Mouse (Mus musculus): ENCODE data around the gene Aldh1l1. TPM values are rescaled to one million over a fixed set of nuclear protein-coding genes. Genes with fewer than 3 reads are reported as not detected.

The Aldh1l1 gene
- polyA plus RNA-seq, 1 experiment from 2014 or later = 2.2 TPM

DNA sequence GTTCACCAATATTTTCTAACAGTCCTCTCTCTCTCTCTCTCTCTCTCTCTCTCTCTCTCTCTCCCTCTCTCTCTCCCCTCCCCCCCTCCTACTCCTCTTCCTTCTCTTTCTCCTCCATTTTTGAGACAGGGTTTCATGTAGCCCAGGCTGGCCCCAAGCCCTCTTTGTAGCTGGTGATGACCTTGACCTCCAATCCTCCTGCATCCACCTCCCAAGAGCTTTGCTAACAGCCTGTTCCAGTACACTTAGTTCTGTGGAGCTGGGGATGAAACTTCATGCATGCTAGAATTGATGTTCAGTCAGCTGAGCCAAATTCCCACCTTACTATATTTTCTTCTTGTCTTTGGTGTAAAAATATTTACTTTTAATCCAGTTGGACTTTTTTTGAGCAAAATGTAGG is 67.0 kb downstream of the Aldh1l1 start:
- Histone ChIP-seq H3K27me3 (replicated peaks; ENCODE audit: control insufficient read depth, insufficient read depth, low read length) (no peaks in the 10 kb centered on the region), H3K9ac (ENCODE audit: low read depth, low read length) (no peak overlapping the region), H3K27ac (replicated peaks; ENCODE audit: low read depth, low read length) (no peak overlapping the region), H3K36me3 (ENCODE audit: control insufficient read depth, insufficient read depth, low read length) (no peaks in the 10 kb centered on the region), H3K4me2 (ENCODE audit: low read depth, low read length) (no peak overlapping the region), H3K9me3 (ENCODE audit: control insufficient read depth, low read length) (no peaks in the 10 kb centered on the region), H3K4me1 (ENCODE audit: control insufficient read depth, insufficient read depth, low read length) (no peaks in the 10 kb centered on the region), H3K4me3 (ENCODE audit: low read depth, low read length) (no peak overlapping the region)
- DNase-seq (ENCODE audit: low spot score) (no peak), ATAC-seq (ENCODE audit: low read depth) (no peak)

DNA sequence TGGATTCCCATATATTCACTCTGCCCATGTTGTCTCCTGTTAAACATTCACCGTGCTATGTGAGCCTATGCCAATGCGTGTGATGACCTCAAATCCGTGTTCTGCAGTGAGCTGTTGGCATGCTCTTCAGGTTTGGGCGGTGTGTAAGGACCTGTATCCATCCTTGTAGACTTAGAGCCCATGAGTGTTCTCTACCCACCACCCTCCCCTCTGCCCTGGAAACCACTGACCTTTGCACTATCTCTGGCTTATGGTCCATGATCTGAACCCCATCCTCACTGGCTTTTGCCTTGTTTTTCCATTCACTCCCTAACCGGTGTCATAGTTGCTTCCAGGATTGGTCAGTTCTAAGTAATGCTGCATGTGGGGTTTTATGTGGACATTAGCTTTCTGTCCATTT is 67.5 kb downstream of the Aldh1l1 start:
- Histone ChIP-seq H3K27ac (replicated peaks; ENCODE audit: low read depth, low read length) (no peak overlapping the region), H3K36me3 (ENCODE audit: control insufficient read depth, insufficient read depth, low read length) (no peaks in the 10 kb centered on the region), H3K9me3 (ENCODE audit: control insufficient read depth, low read length) (no peaks in the 10 kb centered on the region), H3K9ac (ENCODE audit: low read depth, low read length) (no peak overlapping the region), H3K27me3 (replicated peaks; ENCODE audit: control insufficient read depth, insufficient read depth, low read length) (no peaks in the 10 kb centered on the region), H3K4me1 (ENCODE audit: control insufficient read depth, insufficient read depth, low read length) (no peaks in the 10 kb centered on the region), H3K4me2 (ENCODE audit: low read depth, low read length) (no peak overlapping the region), H3K4me3 (ENCODE audit: low read depth, low read length) (no peak overlapping the region)
- no peak for DNase-seq (ENCODE audit: low spot score)
- WGBS = 88% methylated on average over 5 of the region's 5 CpGs
- no peak for ATAC-seq (ENCODE audit: low read depth)

DNA sequence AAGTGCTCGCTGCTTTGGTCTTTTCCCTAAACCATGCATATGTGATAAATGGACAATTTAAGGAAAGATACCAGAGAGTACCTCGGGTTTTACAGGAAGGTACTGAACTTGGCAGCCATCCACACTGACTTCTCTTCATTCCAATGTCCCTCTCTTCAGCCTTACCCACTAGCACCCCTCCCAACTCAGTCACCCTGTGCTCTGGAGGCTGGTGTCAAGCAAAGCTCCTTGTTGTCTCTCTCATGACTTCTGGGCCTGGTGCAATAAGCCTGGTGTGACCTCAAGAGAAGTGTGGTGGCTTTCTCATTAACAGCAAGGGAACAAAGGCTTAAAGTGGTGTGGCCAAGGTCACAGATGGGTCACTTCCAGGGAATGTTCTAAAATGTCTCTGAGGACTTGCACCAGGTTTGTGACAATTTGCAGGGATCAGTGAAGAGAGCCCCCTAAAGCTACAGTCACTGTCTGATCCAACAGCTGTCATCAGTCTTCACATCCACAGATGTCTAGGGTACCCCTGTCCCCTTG is 70.4 kb downstream of the Aldh1l1 start:
- DNase-seq (ENCODE audit: low spot score) = no peak
- Histone ChIP-seq H3K4me2 (ENCODE audit: low read depth, low read length) (no peak overlapping the region), H3K4me3 (ENCODE audit: low read depth, low read length) (no peak overlapping the region), H3K27me3 (replicated peaks; ENCODE audit: control insufficient read depth, insufficient read depth, low read length) (no peaks in the 10 kb centered on the region), H3K9me3 (ENCODE audit: control insufficient read depth, low read length) (no peaks in the 10 kb centered on the region), H3K4me1 (ENCODE audit: control insufficient read depth, insufficient read depth, low read length) (no peaks in the 10 kb centered on the region), H3K27ac (replicated peaks; ENCODE audit: low read depth, low read length) (no peak overlapping the region), H3K9ac (ENCODE audit: low read depth, low read length) (no peak overlapping the region), H3K36me3 (ENCODE audit: control insufficient read depth, insufficient read depth, low read length) (no peaks in the 10 kb centered on the region)
- ATAC-seq (ENCODE audit: low read depth) = no peak
- 47% methylated on average over 2 of the region's 2 CpGs for WGBS

DNA sequence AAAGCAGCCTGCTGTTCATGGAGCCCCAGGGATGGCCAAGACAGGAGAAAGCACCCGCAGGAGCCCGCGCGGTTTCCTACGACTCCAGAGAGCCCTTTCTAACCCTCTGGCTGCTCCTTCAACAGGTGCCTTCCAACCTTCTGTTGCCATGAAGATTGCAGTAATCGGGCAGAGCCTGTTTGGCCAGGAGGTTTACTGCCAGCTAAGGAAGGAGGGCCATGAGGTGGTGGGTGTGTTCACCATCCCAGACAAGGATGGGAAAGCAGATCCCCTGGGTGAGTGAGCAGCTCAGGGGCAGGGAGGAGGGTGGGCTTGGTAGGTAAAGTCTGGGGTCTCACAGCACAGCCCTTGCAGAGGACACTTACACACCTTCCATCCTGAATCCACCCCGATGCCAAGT is 70.8 kb downstream of the Aldh1l1 start:
- Histone ChIP-seq H3K36me3 (ENCODE audit: control insufficient read depth, insufficient read depth, low read length) (no peaks in the 10 kb centered on the region), H3K9ac (ENCODE audit: low read depth, low read length) (no peak overlapping the region), H3K27me3 (replicated peaks; ENCODE audit: control insufficient read depth, insufficient read depth, low read length) (no peaks in the 10 kb centered on the region), H3K9me3 (ENCODE audit: control insufficient read depth, low read length) (no peaks in the 10 kb centered on the region), H3K4me3 (ENCODE audit: low read depth, low read length) (no peak overlapping the region), H3K4me1 (ENCODE audit: control insufficient read depth, insufficient read depth, low read length) (no peaks in the 10 kb centered on the region), H3K27ac (replicated peaks; ENCODE audit: low read depth, low read length) (no peak overlapping the region), H3K4me2 (ENCODE audit: low read depth, low read length) (no peak overlapping the region)
- 87% methylated on average over 7 of the region's 7 CpGs for WGBS
- ATAC-seq (ENCODE audit: low read depth) = no peak
- no peak for DNase-seq (ENCODE audit: low spot score)

DNA sequence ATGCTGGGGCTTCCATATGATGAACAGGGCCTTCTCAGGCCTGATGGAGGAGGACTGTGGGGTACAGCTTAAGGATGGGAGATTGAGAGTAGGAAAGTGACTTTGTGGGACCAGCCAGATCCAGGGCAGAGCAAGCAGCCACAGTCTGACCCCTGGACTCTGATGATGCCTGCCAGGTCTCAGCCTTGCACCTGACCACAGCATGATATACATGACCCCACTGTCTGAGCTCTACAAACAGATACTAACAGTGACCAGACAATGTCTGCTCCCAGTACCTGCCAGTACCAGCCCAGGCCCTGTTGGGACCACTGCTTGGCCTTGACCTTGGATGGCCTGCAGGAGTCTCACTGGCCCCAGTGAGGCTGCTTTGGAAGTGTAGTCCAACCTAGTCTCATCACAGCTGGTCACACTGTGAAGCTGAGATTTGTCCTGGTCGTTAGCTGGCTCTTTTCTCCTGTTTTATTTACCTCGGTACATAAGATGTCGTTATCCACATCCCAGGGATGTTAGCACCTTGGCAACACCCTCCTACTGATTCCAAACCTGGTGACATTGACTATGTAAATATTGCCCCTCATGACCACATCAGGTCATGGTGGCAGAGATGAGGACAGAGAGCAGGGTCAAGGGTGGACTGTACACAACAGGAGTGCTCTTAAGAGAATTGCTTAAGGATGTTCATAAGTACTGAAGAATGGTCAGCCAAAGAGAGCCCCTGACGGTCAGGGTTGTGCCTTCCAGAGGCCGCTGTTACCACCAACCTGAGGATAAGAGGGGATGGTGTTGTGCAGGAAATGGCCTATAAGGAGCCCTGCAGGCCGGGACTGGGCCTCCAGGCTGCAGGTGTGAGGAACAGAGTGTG is 71.8 kb downstream of the Aldh1l1 start:
- ATAC-seq (ENCODE audit: low read depth) = no peak

DNA sequence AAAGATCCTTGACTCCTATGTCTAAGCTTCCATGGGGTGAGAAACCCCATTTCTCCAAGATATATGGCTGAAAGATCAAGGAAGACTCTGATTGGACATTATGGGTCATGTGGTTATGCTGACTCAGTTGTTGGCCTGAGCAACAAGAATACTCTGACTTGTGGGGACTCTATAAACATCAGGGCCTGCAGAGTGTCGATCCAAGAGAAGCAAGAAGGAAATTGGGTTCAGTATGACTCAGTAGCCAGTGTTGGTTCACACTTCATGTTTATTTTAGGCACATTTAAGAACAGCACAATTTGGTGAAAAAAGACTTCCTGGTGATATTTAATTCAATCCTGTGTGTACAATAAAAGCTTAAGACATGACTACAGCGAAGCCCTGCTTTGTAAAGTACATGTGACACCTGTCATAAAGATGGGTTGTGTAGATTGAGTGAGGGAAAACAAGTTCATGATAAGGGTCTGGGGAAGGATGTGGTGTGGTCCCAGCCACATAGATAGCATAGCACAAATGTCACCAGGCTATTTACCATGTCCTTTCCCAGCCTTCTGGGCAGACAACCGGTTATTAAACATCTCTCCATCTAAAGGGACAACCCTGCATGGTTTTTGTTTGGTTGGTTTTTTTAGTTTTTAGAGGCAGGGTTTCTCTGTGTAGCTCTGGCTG is 74.3 kb downstream of the Aldh1l1 start:
- no peak overlapping the region for H3K27ac ChIP-seq (replicated peaks; ENCODE audit: low read depth, low read length)
- H3K4me1 ChIP-seq (ENCODE audit: control insufficient read depth, insufficient read depth, low read length) = no peaks in the 10 kb centered on the region
- DNase-seq (ENCODE audit: low spot score) (no peak), ATAC-seq (ENCODE audit: low read depth) (no peak)
- H3K4me2 ChIP-seq (ENCODE audit: low read depth, low read length) = no peak overlapping the region
- WGBS = 81% methylated on average over 3 of the region's 3 CpGs
- no peaks in the 10 kb centered on the region for H3K9me3 ChIP-seq (ENCODE audit: control insufficient read depth, low read length)
- H3K36me3 ChIP-seq (ENCODE audit: control insufficient read depth, insufficient read depth, low read length) = no peaks in the 10 kb centered on the region
- no peaks in the 10 kb centered on the region for H3K27me3 ChIP-seq (replicated peaks; ENCODE audit: control insufficient read depth, insufficient read depth, low read length)
- no peak overlapping the region for H3K4me3 ChIP-seq (ENCODE audit: low read depth, low read length)
- no peak overlapping the region for H3K9ac ChIP-seq (ENCODE audit: low read depth, low read length)

More for the DNA sequence above, 71.8 kb downstream of the Aldh1l1 start:
- no peak overlapping the region for H3K4me2 ChIP-seq (ENCODE audit: low read depth, low read length)
- no peaks in the 10 kb centered on the region for H3K9me3 ChIP-seq (ENCODE audit: control insufficient read depth, low read length)
- no peak overlapping the region for H3K27ac ChIP-seq (replicated peaks; ENCODE audit: low read depth, low read length)
- WGBS = 79% methylated on average over 6 of the region's 6 CpGs
- DNase-seq (ENCODE audit: low spot score) = no peak
- no peak overlapping the region for H3K9ac ChIP-seq (ENCODE audit: low read depth, low read length)
- H3K4me1 ChIP-seq (ENCODE audit: control insufficient read depth, insufficient read depth, low read length) = no peaks in the 10 kb centered on the region
- H3K36me3 ChIP-seq (ENCODE audit: control insufficient read depth, insufficient read depth, low read length) = no peaks in the 10 kb centered on the region
- H3K4me3 ChIP-seq (ENCODE audit: low read depth, low read length) = no peak overlapping the region
- H3K27me3 ChIP-seq (replicated peaks; ENCODE audit: control insufficient read depth, insufficient read depth, low read length) = no peaks in the 10 kb centered on the region

DNA sequence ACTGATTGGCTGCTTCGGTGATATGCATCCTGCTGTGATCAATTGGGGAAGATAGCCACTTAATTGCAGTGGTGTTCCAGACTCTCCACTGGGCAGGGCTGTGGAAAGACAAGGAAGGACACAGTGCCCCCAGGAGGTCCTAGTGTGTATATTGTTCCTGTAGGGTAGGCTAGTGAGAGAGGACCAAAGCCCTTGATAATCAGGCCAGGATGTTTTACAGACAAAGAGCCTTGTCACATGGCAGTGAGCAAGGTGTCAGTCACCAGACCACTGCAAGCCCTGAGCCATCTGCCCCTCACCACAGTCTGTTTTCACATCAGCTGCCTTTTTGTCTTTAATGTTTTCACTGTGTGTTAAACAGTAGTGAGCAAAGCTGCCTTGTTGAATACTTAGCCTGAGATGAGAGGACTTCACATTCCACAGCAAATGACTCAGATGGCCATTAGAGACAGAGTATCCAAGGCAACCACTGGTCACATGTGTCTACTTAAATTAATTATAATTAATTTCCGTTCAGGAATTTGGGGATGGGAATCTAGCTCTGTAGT is 75.1 kb downstream of the Aldh1l1 start:
- ATAC-seq (ENCODE audit: low read depth) (peak; percentile 75; the same call in 1 of the 2 replicates), DNase-seq (ENCODE audit: low spot score) (peak; percentile 60)
- no peaks in the 10 kb centered on the region for H3K4me1 ChIP-seq (ENCODE audit: control insufficient read depth, insufficient read depth, low read length)
- WGBS = 56% methylated on average over 2 of the region's 2 CpGs
- H3K27ac ChIP-seq (replicated peaks; ENCODE audit: low read depth, low read length) = no peak overlapping the region
- H3K36me3 ChIP-seq (ENCODE audit: control insufficient read depth, insufficient read depth, low read length) = no peaks in the 10 kb centered on the region
- no peak overlapping the region for H3K4me2 ChIP-seq (ENCODE audit: low read depth, low read length)
- no peak overlapping the region for H3K4me3 ChIP-seq (ENCODE audit: low read depth, low read length)
- H3K9ac ChIP-seq (ENCODE audit: low read depth, low read length) = no peak overlapping the region
- H3K9me3 ChIP-seq (ENCODE audit: control insufficient read depth, low read length) = no peaks in the 10 kb centered on the region
- H3K27me3 ChIP-seq (replicated peaks; ENCODE audit: control insufficient read depth, insufficient read depth, low read length) = no peaks in the 10 kb centered on the region

DNA sequence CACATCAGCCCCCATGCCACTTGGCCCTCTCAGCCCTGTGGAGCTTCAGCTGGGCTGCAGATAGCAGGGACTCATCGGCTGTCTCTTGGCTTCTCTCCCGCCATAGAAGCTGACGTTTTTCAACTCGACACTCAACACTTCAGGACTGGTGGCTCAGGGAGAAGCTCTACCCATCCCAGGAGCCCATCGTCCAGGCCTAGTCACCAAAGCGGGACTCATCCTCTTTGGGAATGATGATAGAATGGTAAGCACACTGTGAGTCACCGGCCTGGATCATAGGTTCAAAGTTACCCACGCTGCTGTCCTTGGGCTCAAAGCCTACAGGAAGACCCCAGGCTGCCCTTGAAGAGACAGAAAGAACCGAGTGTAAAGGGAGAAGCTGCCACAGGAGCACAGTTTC is 78.0 kb downstream of the Aldh1l1 start:
- H3K9me3 ChIP-seq (ENCODE audit: control insufficient read depth, low read length) = no peaks in the 10 kb centered on the region
- no peak overlapping the region for H3K9ac ChIP-seq (ENCODE audit: low read depth, low read length)
- no peak overlapping the region for H3K27ac ChIP-seq (replicated peaks; ENCODE audit: low read depth, low read length)
- no peak for ATAC-seq (ENCODE audit: low read depth)
- H3K36me3 ChIP-seq (ENCODE audit: control insufficient read depth, insufficient read depth, low read length) = no peaks in the 10 kb centered on the region
- H3K4me2 ChIP-seq (ENCODE audit: low read depth, low read length) = no peak overlapping the region
- no peaks in the 10 kb centered on the region for H3K27me3 ChIP-seq (replicated peaks; ENCODE audit: control insufficient read depth, insufficient read depth, low read length)
- 81% methylated on average over 9 of the region's 9 CpGs for WGBS
- no peak for DNase-seq (ENCODE audit: low spot score)
- H3K4me1 ChIP-seq (ENCODE audit: control insufficient read depth, insufficient read depth, low read length) = no peaks in the 10 kb centered on the region
- no peak overlapping the region for H3K4me3 ChIP-seq (ENCODE audit: low read depth, low read length)
